ENCODE assay signal across 1 mouse cellular context in the genomic region with DNA sequence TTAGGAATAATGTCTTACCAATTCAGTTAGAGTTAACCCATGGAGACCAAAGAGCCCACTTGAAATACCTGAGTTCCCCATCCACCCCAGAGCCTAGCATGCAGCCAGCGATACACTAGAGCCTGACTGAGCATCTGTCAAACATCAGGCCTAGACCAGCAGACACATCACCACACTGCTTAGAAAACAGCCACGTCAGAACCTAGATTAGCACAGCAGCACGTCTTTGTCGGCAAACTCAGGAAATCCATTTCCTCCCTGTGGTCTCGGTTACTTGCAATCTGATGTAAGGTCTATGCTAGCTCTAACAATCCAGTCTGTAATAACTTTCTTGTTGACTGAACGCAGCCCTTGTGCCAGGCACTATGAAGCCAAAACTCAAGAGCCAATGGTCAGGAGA.
A peak's percentile ranks its signal among the peaks of the same experiment; 100 is the strongest.
TF ChIP-seq lines count a peak whose summit lies in the region.

No protein-coding gene starts in this region.

TF ChIP-seq in CH12.LX, 34 proteins besides CTCF, POLR2A, EP300 and RAD21 (continued from another document):
- TF ChIP-seq JUN (IDR thresholded peaks at IDR 0.05; ENCODE audit: insufficient read depth, low read depth, low read length), result no peak
- no peak for TF ChIP-seq CHD2 (IDR thresholded peaks at IDR 0.05; ENCODE audit: low read length)
- no peak for TF ChIP-seq HCFC1 (IDR thresholded peaks at IDR 0.05; ENCODE audit: low read depth, low read length)
- TF ChIP-seq USF1 (IDR thresholded peaks at IDR 0.05; ENCODE audit: low read depth, low read length), result no peak
- no peak for TF ChIP-seq SMC3 (IDR thresholded peaks at IDR 0.05; ENCODE audit: low read depth, low read length)
- TF ChIP-seq MAX (IDR thresholded peaks at IDR 0.05; ENCODE audit: low read length), result no peak
- TF ChIP-seq JUND (conservative IDR thresholded peaks at IDR 0.05; ENCODE audit: low read depth, low read length), result no peak
- peak; percentile 52; the same call in 1 of the 2 replicates for TF ChIP-seq ETS1 (conservative IDR thresholded peaks at IDR 0.05; ENCODE audit: low read depth, low read length)
- TF ChIP-seq IRF4 (IDR thresholded peaks at IDR 0.05; ENCODE audit: low read depth, low read length), result no peak; the same call in 1 of the 2 replicates
- TF ChIP-seq CHD1 (IDR thresholded peaks at IDR 0.05; ENCODE audit: low read depth, low read length), result no peak
- TF ChIP-seq NELFE (IDR thresholded peaks at IDR 0.05; ENCODE audit: low read depth, low read length), result no peak
- TF ChIP-seq E2F4 (IDR thresholded peaks at IDR 0.05; ENCODE audit: insufficient replicate concordance, low read depth, low read length), result no peak
- TF ChIP-seq BHLHE40 (IDR thresholded peaks at IDR 0.05; ENCODE audit: low read depth, low read length), result peak; percentile 35
- no peak for TF ChIP-seq PAX5 (IDR thresholded peaks at IDR 0.05; ENCODE audit: low read length)
- TF ChIP-seq MAZ (IDR thresholded peaks at IDR 0.05; ENCODE audit: low read depth, low read length), result no peak
- TF ChIP-seq UBTF (IDR thresholded peaks at IDR 0.05; ENCODE audit: low read depth, low read length), result no peak
- TF ChIP-seq MEF2A (IDR thresholded peaks at IDR 0.05; ENCODE audit: borderline replicate concordance, low read depth, low read length), result peak; percentile 59; the same call in 1 of the 2 replicates
- TF ChIP-seq MYC (IDR thresholded peaks at IDR 0.05; ENCODE audit: low read depth, low read length), result no peak
- TF ChIP-seq USF2 (conservative IDR thresholded peaks at IDR 0.05; ENCODE audit: low read depth, low read length), result no peak
- TF ChIP-seq TCF12 (IDR thresholded peaks at IDR 0.05; ENCODE audit: low read depth, low read length), result no peak
- no peak for TF ChIP-seq POLR2AphosphoS2 (IDR thresholded peaks at IDR 0.05; ENCODE audit: low read depth, low read length)
- no peak for TF ChIP-seq KAT2A (IDR thresholded peaks at IDR 0.05; ENCODE audit: insufficient replicate concordance, low read length)
- no peak for TF ChIP-seq ZNF384 (IDR thresholded peaks at IDR 0.05; ENCODE audit: low read depth, low read length)
- no peak for TF ChIP-seq ELF1 (IDR thresholded peaks at IDR 0.05; ENCODE audit: low read depth, low read length)
- no peak for TF ChIP-seq NRF1 (IDR thresholded peaks at IDR 0.05; ENCODE audit: low read depth, low read length)
- no peak for TF ChIP-seq MXI1 (IDR thresholded peaks at IDR 0.05; ENCODE audit: low read depth, low read length)
TF ChIP-seq in CH12.LX: peak in this region for 3.
